Mouse (Mus musculus): ENCODE results near the gene Gng8.

Gng8 gene

DNA sequence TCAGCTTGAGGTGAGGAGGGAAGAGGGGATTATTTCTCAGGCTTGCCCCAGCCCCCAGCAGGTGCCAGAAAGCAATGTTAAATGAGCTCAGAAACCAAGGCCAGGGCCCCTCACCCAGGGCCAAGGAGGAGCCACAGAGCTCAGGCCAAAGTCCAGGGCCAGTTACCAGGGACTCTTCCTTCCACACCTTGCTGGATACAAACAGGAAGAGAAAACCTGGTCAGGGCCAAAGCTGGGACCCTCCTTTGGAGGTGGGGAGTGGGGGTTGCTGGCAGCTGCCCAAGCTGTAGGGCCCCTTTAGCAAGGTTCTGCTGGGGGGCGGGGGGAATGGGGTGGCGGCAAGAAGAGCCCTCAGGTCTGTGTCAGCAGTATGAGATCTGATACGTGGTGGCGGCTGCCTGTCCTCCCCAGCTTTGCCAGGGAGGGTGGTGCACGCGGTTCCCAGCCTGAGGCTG lies 30.3 kb downstream of the Gng8 start:
- DNase-seq (ENCODE audit: extremely low read depth, insufficient read length, low spot score) = no peak

DNA sequence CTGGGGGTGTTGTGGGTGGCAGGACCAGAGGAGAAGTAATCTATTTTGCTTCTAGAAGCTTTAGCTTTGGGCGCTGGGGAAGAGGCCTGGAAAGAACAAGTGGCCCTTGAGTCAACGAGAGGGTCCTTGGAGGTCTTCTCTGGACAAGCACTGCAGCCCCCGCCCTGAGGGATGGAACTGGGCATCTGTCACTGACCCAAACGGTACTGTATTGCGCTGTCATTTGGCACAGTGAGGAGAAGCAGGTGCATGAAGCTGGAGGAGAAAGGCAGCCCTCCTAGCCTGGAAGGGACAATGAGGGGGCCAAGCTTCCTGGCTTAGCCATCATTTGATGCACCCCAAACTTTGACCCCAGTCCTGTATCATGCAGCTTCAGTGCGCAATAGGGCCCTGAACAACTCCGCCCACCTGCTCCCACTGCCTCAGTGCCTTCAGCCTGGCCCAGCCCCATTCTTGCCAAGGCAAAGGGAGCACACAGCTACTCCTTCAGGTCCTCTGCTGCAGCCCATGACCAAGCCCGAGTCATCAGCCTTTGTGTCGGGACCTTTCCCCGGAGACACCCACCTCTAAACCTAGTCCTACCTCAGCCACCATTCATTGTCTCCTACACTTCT lies 30.9 kb downstream of the Gng8 start:
- DNase-seq (ENCODE audit: extremely low read depth, insufficient read length, low spot score) = no peak

DNA sequence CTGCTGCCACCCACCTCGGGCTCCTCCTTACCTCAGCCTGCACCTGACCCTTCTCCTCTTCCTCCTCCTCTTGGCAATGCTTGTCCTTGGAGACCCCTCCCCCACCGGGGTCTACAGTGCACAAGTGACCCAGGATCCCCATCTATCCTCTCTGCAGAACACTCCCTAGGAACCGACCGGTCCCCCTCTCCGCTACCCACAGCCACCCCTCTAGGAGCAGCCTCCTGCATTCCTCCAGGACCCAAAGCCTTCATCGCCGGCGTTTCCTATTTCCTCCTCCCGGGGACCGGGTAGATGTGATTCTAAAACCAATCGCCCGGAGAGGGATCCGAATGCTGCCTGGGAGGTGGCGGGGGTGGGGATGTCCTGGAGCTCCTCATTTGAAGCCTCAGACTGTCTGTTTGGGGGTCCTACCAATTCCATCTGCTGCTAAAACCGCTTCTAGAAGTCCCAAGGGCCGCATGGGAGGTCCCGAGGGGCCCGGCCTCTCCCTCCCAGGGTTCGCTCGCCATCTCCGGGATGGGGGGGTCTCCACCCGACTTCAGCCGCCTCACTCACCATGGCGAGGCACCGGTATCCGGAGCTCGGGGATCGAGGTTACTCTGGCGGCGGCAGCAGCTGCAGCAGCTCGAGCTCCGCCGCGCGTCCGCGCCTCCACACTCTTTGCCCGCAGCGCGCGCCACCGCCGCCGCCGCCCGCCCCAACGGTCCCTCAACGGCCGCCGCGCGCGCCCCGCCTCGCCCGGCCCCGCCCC lies 31.9 kb downstream of the Gng8 start:
- no peak for DNase-seq (ENCODE audit: extremely low read depth, insufficient read length, low spot score)

DNA sequence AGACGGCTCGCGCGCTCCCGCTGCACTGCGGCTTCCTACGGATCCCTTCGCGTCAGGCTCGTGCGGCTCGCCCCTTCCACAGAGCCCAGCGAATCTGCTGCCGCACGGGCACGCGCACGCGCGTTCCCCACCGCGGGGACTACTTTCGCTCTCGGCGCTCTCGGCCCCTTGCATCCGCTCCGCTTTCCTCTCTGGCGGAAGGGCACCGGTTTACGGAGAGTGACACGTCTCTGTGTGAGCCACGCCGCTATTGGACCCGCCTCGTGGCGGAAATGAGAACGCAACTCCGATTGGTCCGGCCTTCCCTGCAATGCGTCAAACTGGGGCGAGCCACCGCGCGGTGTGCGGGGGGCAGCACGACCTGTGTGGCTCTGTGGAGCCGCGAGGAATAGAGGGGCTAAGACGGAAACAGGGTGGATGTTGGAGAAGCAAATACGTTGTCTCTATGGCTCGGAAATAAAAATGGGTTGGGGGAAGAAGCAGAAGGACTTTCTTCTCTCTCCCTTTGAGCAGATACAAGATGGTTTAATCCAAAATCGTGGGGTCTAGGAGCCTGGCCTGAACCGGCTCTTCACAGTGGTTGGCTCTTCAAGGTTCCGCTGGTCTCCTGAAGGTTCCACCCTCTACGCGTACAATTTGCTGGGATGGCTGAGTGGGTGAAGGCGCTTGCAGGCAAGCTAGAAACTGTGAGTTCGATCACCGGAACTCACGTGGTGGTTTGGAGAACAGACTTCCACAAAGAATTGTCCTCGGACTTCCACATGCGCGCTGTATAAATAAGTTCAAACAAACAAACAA lies 32.6 kb downstream of the Gng8 start, which contains the start of gene Calm3:
Gene Calm3 (minus strand): TSS at position 78 of the 798 bp plus-strand sequence.
- peak; percentile 99 for DNase-seq (ENCODE audit: extremely low read depth, insufficient read length, low spot score)

DNA sequence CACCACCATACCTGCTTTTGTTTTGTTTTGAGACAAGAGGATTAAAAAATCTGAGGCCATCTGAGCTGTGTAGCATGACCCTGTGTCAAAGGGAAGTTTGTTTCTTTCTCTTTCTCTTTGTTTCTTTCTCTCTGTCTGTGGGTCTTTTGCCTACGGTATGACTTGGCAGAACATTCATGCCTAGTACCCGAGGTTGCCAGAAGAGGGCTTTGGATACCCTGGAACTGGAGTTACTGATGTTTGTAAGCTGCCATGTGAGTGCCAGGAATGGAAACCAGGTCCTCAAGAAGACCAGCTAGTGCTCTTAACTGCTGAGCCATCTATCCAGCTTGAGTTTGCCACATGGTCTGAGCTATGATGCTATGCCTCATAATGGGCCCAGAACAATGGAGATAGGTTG lies 36.8 kb downstream of the Gng8 start:
- no peak for DNase-seq (ENCODE audit: extremely low read depth, insufficient read length, low spot score)

DNA sequence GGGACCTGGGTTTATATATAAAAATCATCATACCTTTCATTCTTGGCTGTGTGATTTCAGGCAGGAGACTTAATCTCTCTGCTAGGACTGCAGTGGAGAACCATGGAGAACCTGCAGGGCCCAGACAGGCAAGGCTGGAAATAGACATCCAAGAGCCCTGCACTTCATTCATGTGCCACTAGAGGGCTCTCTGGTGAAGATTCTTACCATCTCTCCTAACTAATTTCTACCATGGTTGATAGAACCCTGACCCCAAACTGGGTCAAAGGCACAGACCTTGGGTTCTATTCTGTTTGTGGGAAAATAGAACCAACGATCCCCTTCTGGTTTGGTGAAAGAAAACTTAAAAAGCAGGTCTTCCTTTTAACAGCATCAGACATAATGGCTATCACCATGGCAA lies 39.3 kb downstream of the Gng8 start:
- no peak for DNase-seq (ENCODE audit: extremely low read depth, insufficient read length, low spot score)

DNA sequence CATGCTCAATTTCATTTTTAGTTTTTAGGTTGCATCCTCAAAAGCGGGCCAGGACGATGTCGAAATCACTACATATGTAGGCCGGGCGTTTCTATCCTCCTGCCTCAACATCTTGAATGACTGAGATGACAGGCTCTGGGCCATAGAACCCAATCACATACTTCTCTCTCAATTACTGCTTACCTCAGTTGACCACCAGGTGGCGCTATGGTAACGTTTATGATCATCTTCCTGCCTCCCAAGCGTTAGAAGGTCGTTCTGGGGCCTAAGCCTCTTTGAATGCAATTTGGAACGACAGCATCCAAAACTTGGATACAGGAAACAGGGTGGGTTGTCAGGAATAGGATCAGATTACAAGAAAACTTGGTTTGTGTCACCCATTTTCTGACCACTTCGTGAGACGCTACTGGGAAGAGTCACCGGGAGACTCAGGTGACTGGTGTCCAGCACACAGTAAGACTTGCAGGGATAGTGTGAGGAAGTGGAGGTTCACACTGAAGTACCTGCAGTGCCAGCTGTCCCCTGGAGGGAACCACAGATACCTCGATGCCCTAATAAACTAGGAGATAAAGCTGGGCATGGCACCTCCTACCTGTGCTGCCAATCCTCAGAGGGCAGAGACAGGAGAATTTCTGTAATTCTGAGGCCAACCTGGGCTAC lies 40.5 kb downstream of the Gng8 start:
- no peak for DNase-seq (ENCODE audit: extremely low read depth, insufficient read length, low spot score)

DNA sequence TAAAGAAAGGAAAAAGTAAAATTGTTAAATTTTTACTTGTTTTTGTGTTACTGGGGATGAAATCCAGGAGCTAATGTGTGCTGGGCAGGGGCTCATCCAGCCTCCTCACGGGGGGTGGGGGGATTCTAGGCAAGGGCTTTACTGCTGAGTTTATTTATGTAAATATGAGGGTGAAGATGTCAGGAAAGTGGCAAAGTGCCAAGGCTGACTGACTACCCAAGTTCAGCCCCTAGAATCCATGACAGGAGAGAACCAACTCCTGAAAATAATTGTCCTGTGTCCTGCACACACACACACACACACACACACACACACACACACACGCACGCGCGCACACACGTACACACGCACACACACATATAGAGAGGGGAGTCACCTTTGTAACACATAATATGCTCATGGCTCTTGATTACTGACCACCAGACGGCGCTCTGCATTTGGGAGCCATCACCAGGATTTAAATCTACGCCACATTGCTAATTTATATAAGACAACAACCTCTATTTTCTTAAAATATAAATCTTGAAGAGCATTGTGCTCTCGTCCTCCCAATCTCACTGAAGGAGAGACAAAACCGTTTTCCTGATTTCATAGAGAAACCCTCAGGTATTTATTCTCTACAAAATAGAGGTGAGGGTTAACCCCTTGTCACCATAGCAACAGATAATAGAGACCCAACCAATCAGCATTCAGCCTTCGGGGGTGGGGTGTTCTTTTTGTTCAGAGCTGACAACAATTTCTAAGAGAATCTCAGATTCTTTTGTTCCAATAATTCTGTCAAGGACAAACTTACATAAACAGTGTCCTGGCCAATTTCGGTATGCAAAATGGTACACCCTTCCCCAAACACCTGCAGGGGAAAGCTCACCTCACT lies 41.4 kb downstream of the Gng8 start:
- no peak for DNase-seq (ENCODE audit: extremely low read depth, insufficient read length, low spot score)

DNA sequence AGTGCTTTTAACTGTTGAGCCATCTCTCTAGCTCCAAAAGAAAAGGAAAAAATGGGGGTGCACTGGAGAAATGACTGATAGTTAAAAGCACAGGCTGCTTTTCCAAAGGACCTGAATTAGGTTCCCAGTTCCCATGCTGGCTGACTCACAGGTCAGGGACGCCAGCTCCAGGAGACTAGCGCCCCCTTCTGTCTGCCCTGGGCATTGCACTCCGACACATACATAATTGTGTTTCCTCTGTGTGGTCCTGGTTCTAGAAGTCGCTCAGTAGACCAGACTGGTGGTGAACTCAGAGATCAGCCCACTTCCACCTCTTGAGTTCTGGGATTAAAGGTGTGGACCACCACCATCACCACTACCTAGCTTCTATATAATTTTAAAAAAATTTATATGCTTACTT lies 45.7 kb downstream of the Gng8 start:
- DNase-seq (ENCODE audit: extremely low read depth, insufficient read length, low spot score) = no peak

DNA sequence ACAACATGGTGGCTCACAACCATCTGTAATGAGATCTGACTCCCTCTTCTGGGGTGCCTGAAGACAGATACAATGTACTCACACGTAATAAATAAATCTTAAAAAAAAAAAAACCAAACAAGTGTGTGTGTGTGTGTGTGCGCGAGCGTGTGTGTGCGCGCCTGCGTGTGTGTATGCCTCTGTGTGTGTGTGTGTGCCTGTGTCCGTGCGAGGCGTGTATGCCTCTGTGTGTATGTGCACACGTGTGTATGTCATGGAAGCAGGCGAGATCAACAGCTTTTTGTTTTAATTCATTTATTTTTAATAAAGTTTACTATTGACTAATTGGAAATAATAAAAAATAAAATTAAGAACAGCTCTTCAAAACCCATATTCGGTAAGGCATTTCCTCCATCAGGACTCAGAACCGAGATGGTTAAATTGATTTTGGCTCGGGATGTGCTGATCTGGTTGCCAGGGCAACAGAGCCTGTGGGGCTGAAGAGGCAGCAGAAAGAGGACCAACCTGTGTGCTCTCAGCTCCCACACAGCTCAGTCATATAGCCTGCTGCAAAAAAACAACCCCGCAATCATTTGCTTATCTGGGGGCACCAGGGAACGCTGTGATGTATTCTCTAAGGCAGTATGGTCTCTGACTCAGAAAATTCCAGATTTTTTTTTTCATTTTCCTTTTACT lies 46.7 kb downstream of the Gng8 start:
- DNase-seq (ENCODE audit: extremely low read depth, insufficient read length, low spot score) = no peak

DNA sequence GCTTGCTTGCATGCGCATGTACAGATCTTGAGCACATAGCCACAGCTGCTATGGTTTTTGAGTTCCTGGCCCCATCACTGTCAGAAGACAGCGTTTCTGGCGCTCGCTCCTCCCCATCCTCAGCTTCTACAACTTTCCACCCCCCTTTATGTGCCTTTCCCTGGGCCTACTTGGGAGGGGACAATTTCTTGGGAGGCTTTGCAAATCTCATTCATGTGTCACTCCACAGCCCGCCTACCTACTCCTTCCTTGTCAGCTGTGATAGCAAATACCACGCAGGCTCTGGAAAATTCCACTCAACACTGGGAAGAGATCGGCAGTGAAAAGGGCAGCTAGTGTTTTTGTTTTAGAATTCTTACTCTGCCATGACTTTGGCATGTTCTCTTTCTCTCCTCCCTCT lies 48.7 kb downstream of the Gng8 start:
- DNase-seq (ENCODE audit: extremely low read depth, insufficient read length, low spot score) = no peak

DNA sequence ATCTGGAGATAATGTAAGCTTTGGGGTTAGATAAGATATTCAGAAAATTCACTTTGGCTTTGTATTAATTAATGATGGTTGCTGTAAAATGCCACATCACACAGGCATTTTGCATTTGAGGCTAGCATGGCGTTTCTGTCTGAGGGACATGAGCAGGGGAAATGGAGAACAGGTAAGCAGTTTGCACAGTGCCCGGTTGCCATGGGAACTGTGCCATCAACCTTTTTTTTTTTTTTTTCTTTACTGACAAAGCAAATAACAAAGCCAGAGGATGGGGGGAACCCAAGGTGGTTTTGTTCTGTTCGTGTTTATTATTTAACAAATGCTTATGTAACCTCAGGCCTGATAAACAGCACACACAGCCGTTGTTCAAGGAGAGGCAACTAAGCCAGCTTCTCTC lies 51.3 kb downstream of the Gng8 start:
- DNase-seq (ENCODE audit: extremely low read depth, insufficient read length, low spot score) = no peak

DNA sequence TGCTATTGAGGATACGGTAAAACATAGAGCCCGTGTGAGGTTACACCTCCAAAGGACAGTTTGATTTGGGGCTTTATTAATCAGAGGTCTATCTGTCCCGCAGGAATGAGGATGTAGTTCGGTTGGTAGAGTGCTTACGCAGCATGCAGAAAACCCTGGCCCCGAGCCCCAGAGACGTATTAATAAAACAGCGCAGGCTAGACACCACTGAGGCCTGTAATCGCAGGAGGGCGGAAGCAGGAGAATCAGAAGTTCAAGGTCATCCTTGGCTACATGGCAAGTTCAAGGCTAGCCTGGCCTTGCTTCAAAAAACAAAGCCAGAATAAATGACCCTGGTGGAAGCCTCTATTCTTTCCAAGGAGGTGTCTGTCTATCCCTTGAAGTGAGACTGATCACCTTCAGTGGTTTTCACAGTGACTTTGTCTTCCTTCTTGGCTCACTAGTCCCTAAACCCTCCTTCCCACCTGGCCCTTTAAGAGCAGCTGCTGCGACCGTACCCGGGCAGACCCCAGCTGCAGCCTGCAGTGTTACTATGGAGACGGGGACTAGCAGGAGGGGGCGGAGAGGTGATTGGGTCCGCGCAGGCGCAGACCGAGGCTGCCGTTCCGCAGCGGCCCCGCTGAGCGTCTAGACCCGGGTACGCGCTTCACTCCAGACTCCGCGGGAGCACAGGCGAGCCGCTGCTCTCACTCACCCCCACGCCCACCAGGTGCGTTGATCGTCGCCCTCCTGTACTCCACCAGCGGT lies 52.6 kb downstream of the Gng8 start, which contains the start of gene Pnmal2:
Gene Pnmal2 (plus strand): TSS at position 622 of the 747 bp plus-strand sequence.
- no peak for DNase-seq (ENCODE audit: extremely low read depth, insufficient read length, low spot score)

DNA sequence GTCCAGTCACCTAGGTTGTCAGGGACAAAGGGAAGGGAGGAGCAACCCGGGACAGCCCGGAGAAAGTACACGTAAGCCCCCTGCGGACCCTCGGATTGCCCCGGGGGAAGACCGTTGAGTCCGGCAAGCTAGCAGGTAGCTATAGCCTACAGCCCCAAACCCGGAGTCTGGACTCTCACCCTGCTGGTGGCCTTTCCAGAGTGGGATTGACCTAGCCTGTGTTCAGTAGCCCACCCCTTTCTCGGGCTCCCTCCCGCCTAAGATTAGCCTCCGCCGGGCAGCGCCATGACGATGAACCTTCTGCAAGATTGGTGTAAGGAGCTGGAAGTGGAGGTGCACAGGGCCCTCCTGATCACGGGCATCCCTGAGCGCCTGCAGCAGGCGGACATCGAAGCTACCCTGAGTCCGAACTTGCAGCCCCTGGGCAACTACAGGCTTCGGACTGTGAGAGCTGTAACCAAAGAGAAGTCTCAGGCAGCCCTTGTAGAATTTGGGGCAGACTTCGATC lies 53.3 kb downstream of the Gng8 start:
- no peak for DNase-seq (ENCODE audit: extremely low read depth, insufficient read length, low spot score)
